Mouse (Mus musculus): ENCODE data around the gene Gcgr. TPM values are rescaled to one million over a fixed set of nuclear protein-coding genes. Genes with fewer than 3 reads are reported as not detected.
"Not testable (repeated sequence)": the region's sequence is repeated elsewhere in the genome, so short reads cannot be mapped to it uniquely, and the experiment has no call there.

Gene Gcgr
- polyA plus RNA-seq, 1 experiment from 2014 or later, result 0.76 TPM

DNA sequence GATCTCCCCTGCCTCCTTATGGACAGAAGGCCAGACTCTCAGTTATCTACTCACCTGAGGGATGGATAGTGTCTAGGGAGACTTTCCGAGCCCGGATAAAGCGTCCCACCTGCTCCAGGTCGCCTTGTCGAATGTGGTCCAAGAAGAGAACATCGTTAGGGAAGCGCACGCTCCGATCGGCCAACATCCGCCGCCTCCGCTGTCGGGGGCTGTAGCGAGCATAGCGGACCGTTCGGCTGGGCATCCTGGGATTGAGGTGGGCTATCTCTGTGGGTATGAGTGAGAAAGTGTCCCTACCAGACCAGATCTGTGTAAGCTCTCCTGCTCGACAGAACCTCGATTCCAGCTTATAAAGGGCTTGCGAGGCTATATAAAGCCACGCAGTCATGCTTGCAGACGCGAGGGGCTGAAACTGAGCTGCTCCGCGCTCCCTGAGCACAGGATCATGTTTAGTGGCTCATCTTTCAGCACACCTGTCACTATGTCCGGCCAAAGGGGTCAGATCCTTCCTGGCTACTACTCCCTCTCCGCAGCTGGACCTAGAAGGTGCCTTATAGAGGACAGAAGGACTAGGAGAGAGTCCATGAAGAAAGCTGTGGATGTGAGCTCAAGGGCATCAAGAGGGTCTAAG lies 20.4 kb downstream of the Gcgr start, which contains the start of gene Ppp1r27:
Gene Ppp1r27, minus strand, starts transcription at position 323 of the 631 bp plus-strand sequence.
- no peak for DNase-seq (ENCODE audit: low spot score)
- peak within 1 kb of the TSS; percentile 97; the same call in 1 of the 2 replicates for H3K27ac ChIP-seq (ENCODE audit: low read length)
- peaks cover 15% of the 10 kb centered on the region for H3K4me1 ChIP-seq (ENCODE audit: insufficient read depth, low read depth, low read length)
- TF ChIP-seq EP300 (IDR thresholded peaks at IDR 0.05) (no peak), CTCF (IDR thresholded peaks at IDR 0.05) (no peak)
- no peaks in the 10 kb centered on the region for H3K27me3 ChIP-seq (replicated peaks; ENCODE audit: insufficient read depth, low read length)
- H3K4me3 ChIP-seq (ENCODE audit: low read depth, low read length), result peak within 1 kb of the TSS; percentile 76
- no peak within 1 kb of the TSS for H3K9ac ChIP-seq (replicated peaks; ENCODE audit: low read depth)
- peak within 1 kb of the TSS; percentile 66 for H3K4me2 ChIP-seq (replicated peaks; ENCODE audit: low read depth, low read length)
- no peaks in the 10 kb centered on the region for H3K9me3 ChIP-seq (ENCODE audit: low read length)
- no peak for ATAC-seq
- H3K36me3 ChIP-seq (ENCODE audit: insufficient read depth, low read length), result no peaks in the 10 kb centered on the region
- WGBS, result 91% methylated on average over 28 of the region's 28 CpGs

DNA sequence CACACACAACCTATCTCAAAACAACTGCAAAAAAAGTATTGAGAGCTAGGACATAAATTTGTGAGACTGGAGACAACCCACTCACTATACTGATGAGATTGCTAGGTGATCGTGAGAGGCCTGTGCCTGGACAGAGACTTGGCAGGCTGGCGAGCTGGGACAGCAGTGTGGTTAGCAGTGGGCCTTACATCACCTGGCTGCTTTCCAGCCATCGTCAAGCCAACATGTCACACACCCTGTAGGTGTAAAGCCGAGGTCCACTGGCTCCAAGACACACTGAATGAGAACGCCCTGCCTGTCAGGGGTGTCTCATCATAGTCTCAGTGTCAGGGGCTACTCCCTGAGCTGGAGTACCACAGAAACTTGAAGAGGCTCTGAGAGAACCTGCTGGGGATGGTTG lies 22.2 kb downstream of the Gcgr start:
- Histone ChIP-seq H3K4me1 (ENCODE audit: insufficient read depth, low read depth, low read length) (peaks cover 11% of the 10 kb centered on the region), H3K4me3 (ENCODE audit: low read depth, low read length) (no peak overlapping the region), H3K4me2 (replicated peaks; ENCODE audit: low read depth, low read length) (no peak overlapping the region), H3K9me3 (ENCODE audit: low read length) (no peaks in the 10 kb centered on the region), H3K9ac (replicated peaks; ENCODE audit: low read depth) (no peak overlapping the region), H3K36me3 (ENCODE audit: insufficient read depth, low read length) (no peaks in the 10 kb centered on the region), H3K27ac (ENCODE audit: low read length) (no peak overlapping the region), H3K27me3 (replicated peaks; ENCODE audit: insufficient read depth, low read length) (no peaks in the 10 kb centered on the region)
- DNase-seq (ENCODE audit: low spot score) (no peak), ATAC-seq (no peak)
- 62% methylated on average over 5 of the region's 5 CpGs for WGBS
- TF ChIP-seq CTCF (IDR thresholded peaks at IDR 0.05) (no peak), EP300 (IDR thresholded peaks at IDR 0.05) (no peak)

- TF ChIP-seq EP300 (IDR thresholded peaks at IDR 0.05), result no peak
- no peak for TF ChIP-seq CTCF (IDR thresholded peaks at IDR 0.05)
- Histone ChIP-seq H3K4me1 (ENCODE audit: insufficient read depth, low read depth, low read length) (peaks cover 3% of the 10 kb centered on the region), H3K4me3 (ENCODE audit: low read depth, low read length) (no peak overlapping the region), H3K9ac (replicated peaks; ENCODE audit: low read depth) (no peak overlapping the region), H3K9me3 (ENCODE audit: low read length) (no peaks in the 10 kb centered on the region), H3K27ac (ENCODE audit: low read length) (no peak overlapping the region), H3K4me2 (replicated peaks; ENCODE audit: low read depth, low read length) (no peak overlapping the region), H3K27me3 (replicated peaks; ENCODE audit: insufficient read depth, low read length) (no peaks in the 10 kb centered on the region), H3K36me3 (ENCODE audit: insufficient read depth, low read length) (peaks cover 9% of the 10 kb centered on the region)
- peak; percentile 58 for ATAC-seq
- WGBS, result 79% methylated on average over 7 of the region's 7 CpGs
- DNase-seq (ENCODE audit: low spot score), result peak; percentile 58
Measured at GRCm38 (mm10) chr11:120554834-120555233, 24.3 kb downstream of the Gcgr start.

DNA sequence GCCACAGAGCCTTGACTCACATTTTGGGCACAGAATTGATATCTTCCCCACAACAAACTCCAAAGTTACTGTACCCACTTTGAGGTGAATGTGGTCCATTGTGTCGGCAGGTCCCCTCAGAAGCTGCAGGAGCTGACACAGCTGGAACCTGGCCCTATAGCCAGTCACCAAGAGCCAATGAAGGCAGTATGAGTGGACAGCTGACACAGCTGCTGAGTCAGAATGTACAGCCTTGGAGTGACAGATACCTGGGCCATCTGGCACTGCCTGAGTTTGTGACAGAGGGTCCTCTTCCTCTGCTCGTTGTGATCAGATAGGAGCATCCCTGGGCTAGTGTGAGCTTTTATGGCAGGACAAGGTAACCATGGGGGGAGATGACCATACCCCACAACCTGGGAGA lies 24.8 kb downstream of the Gcgr start:
- no peak for TF ChIP-seq CTCF (IDR thresholded peaks at IDR 0.05)
- TF ChIP-seq EP300 (IDR thresholded peaks at IDR 0.05), result no peak
- 66% methylated on average over 2 of the region's 2 CpGs for WGBS
- Histone ChIP-seq H3K4me2 (replicated peaks; ENCODE audit: low read depth, low read length) (no peak overlapping the region), H3K36me3 (ENCODE audit: insufficient read depth, low read length) (peaks cover 12% of the 10 kb centered on the region), H3K27me3 (replicated peaks; ENCODE audit: insufficient read depth, low read length) (no peaks in the 10 kb centered on the region), H3K9me3 (ENCODE audit: low read length) (no peaks in the 10 kb centered on the region), H3K9ac (replicated peaks; ENCODE audit: low read depth) (no peak overlapping the region), H3K4me1 (ENCODE audit: insufficient read depth, low read depth, low read length) (no peaks in the 10 kb centered on the region), H3K27ac (ENCODE audit: low read length) (no peak overlapping the region), H3K4me3 (ENCODE audit: low read depth, low read length) (no peak overlapping the region)
- ATAC-seq, result no peak; the same call in 1 of the 2 replicates
- DNase-seq (ENCODE audit: low spot score), result no peak

- ATAC-seq; H3K9me3 ChIP-seq (ENCODE audit: low read length); H3K27ac ChIP-seq (ENCODE audit: low read length); H3K4me2 ChIP-seq (replicated peaks; ENCODE audit: low read depth, low read length); DNase-seq (ENCODE audit: low spot score); H3K4me1 ChIP-seq (ENCODE audit: insufficient read depth, low read depth, low read length); H3K9ac ChIP-seq (replicated peaks; ENCODE audit: low read depth); H3K27me3 ChIP-seq (replicated peaks; ENCODE audit: insufficient read depth, low read length); H3K4me3 ChIP-seq (ENCODE audit: low read depth, low read length): not testable (repeated sequence)
- peaks cover 47% of the 10 kb centered on the region for H3K36me3 ChIP-seq (ENCODE audit: insufficient read depth, low read length)
- 88% methylated on average over 6 of the region's 6 CpGs for WGBS
Measured at GRCm38 (mm10) chr11:120558843-120559242, 28.3 kb downstream of the Gcgr start.

- H3K27me3 ChIP-seq (replicated peaks; ENCODE audit: insufficient read depth, low read length), result no peaks in the 10 kb centered on the region
- no peak for DNase-seq (ENCODE audit: low spot score)
- no peak for ATAC-seq
- no peaks in the 10 kb centered on the region for H3K9me3 ChIP-seq (ENCODE audit: low read length)
- no peak overlapping the region for H3K4me2 ChIP-seq (replicated peaks; ENCODE audit: low read depth, low read length)
- H3K9ac ChIP-seq (replicated peaks; ENCODE audit: low read depth), result no peak overlapping the region
- TF ChIP-seq EP300 (IDR thresholded peaks at IDR 0.05) (no peak), CTCF (IDR thresholded peaks at IDR 0.05) (no peak)
- 91% methylated on average over 13 of the region's 13 CpGs for WGBS
- H3K4me1 ChIP-seq (ENCODE audit: insufficient read depth, low read depth, low read length), result no peaks in the 10 kb centered on the region
- peaks cover 64% of the 10 kb centered on the region for H3K36me3 ChIP-seq (ENCODE audit: insufficient read depth, low read length)
- no peak overlapping the region for H3K4me3 ChIP-seq (ENCODE audit: low read depth, low read length)
- H3K27ac ChIP-seq (ENCODE audit: low read length), result no peak overlapping the region
Measured at GRCm38 (mm10) chr11:120560952-120561728, 30.6 kb downstream of the Gcgr start.

Measured in lung, postnatal 0 days (tissue).